Mouse (Mus musculus): ENCODE data around the gene 2310009B15Rik.

The 2310009B15Rik gene

DNA sequence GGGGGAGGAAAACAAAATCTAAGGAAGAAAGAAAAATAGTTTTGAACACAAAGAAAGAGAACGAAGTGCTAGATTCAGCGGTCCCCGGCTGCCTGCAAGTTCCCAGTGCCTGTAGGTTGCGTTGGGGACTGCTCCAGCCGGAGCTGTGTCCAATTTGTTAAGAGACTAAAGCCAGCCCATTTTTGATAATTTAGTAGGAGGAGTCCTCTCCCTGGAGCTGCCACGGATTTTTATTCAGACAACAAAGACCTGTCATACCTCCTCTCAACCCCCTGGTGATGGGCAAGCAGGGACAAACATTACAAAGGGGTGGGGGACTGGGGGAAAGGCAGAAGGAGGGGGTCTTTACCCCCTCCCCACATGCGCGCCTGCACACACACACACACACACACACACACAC is 14.3 kb downstream of the 2310009B15Rik start:
- peak; percentile 35 for DNase-seq (ENCODE audit: low read depth)

DNA sequence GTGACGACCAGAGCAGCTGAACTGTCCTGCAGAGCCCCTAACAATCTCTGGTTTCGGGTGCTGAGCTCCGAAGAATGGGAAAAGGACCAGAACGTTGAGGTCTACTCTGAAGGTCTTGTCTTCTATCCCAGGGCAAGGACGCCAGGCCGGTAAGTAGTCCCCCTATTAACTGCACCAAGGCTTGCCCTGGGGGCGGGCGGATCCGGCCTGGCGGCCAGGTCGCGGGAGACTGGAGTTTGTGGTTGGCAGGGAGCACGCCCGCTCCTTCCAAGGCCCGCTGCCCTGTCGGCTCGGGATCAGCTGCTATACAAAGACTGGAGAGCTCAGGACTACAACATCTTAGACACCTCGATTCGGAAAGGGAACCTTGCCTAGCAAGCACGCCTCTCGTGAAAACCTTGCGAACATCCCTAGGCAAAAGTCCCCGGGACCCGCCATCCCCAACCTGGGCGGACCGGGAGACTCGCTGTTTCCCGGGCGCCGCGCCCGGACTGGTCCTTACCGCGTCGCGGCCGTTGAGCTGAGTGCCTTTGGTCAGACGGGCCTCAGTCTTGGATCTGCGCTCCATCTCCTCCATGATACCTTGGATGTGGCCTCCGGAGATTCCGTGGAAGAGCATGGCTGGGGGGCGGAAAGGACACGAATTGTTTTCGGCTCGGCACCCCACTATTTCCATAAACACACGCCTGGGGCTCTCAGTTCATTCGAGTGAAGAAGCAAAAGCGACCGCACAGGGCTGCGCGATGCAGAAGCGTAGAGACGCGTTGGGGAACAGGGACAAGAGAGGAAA is 15.2 kb downstream of the 2310009B15Rik start:
- DNase-seq (ENCODE audit: low read depth) = peak; percentile 52

DNA sequence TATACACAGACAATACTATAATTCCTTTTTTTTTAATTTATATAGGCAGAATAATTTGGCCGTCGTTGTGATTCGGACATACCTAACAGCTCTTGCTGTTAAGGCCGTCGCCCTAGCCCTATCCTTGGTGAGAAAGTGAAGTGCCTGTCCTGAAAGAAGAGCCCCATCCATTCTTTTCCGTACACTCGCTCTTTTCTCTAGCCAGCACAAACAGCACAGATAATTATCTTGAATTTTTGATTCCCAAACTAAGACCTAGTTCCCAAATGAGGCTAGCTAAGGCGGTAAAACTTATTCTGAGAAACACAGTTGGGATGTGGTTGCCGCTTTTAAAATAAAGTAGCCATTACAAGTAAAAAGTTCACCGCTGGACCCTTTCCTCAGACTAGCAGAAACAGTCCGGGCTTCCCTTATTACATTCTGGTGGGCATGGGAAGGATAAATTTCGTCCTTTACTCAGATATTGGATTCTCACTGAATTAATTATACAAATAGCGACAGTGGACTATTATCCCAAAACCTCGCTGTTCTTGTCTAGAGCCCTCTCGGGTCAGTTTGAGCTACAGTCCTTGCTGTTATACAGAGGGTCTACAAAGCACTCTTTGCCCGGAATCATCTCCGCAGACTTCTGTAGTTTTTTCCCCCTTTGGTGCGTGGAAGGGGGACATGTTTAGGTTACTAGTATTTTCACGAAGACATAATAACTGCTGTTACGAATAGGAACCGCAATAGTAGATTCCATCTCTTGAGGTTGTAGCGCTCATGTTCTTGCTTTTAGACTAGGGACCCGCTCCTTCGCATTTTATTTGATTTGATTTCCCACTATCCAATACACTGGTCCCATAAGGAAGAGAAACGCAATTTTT is 16.0 kb downstream of the 2310009B15Rik start:
- peak; percentile 51 for DNase-seq (ENCODE audit: low read depth)

DNA sequence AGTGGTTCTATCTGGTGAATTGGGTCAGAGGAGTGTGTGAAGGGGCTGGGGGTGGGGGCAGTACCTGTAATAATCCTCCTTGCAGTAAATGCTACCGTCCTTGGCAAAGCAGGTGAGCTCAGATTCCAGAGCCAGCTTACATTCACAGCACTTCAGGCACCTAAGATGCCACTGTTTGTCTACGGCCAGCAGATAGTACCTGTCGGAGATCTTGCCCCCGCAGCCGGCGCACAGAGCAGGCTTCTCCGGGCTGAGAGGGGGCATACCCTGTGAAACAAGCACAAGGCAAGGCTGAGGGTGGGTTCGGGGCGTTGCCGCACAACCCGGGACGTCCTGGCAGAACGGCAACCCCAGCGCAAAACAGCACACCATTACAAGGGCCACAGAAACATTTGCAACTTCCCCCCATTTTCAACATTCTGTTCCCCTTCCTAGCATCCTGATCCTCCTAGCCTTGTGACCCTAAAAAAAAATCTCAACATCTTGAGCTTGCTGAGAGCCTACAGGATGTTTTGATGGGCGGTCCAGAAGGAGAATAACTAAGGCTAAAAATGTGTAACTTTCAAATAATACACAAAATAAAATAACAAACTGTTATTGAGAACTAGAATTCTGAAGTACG is 16.7 kb downstream of the 2310009B15Rik start:
- DNase-seq (ENCODE audit: low read depth) = peak; percentile 42

DNA sequence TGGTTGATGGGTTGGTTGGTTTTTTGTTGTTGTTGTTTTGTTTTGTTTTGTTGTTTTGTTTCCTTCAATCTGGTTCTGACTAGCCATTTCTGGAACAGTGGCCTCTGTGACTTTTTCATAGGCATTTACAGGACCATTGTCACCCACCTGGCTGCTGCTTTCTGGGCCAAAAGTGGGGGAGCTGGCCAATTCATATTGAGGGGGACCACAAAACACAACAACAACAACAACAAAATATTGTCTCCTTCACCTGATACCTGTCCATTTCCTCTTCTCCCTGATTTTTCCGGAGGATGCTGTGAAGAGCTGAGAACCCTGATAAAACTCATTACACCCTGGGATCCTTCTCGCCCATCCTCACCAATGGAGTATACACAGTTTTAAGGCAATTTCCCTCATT is 17.4 kb downstream of the 2310009B15Rik start:
- DNase-seq (ENCODE audit: low read depth) = no peak

DNA sequence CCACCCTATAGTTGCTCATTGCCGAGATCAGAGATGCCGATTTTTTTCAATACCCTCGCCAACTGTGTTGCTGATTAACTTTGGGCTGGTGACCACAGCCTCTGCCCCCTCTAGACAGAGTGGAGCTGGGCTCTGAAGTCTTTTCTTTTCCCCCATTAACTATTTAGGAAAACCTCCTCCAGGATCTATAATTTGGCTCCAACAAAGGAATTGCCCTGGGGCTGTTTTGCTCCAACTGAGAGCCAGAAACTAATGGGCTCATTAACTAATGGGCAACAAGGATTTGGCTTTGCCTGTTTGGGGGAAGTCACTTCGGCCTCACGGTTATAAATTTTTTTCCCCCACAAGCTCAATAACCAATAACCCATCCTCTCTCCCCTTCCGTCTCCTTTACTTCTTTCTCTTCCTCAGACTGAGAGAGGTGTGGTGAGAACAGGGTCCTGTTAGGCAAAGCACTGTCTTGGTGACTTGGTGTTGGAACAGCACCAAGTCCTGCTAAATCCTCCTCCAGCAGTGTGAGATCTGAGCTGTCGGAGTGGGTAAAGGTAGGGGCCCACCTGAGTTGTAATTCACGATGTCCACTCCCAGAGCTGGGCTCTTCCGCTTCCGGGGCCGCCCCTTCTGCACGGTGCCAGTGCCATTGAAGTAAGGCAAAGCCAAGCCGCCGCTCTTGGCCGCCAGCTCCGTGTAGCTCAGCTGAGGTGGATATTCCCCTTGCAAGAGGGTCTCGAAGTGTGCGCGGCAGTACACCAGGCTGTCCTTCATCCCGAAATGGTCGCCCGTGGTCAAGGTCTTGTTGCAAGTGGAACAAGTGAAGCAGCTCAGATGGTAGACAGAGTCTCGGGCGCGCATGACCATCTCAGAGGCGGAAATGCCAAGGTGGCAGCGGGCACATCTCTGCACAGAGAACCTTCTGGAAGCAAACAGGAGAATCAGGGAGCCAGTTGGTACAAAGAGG is 18.6 kb downstream of the 2310009B15Rik start:
- DNase-seq (ENCODE audit: low read depth) = peak; percentile 31

DNA sequence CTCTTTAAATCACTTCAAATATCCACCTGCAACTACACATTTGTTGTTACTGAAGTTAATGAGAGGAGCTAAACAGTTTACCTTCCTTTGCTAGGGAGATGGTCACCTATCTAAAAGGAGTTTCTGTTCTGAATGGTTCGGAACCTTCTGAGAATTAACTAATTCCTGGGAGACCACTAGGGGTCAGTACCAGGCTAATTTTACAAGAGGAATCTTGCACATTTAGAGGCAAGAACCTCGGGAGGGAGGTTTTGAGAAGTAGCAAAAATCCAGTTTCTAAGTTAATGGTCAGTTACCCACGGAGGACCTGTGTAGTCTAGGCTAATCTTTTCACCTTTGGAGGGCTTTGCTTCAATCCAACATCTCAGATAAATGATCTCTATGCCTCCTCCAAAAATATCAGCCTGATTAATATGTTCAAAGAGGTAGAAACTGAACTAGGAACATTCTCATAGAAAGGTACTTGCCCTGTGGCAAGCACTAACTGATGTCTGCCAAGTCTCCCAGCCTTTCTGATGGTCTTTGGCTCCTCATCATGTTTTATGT is 21.2 kb downstream of the 2310009B15Rik start:
- DNase-seq (ENCODE audit: low read depth) = peak; percentile 76

DNA sequence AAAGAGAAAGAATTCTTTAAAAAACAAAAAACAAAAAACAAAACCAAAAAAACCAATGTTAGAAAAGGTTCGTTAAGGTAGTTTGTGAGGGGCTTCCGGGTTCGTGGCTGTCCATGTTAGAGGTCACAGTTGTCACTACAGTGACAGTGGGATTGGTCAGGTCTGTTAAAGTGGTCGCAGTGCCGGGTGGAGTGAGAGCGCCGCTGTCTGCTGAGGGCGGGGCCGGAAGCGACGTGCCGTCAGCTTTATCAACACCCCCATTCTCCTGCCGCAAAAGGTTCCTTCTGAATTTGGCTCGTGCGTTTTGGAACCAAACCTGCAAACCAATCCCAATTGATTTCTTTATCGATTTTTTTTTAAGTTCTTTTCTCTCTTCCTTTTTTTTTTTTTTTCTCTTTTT is 25.3 kb downstream of the 2310009B15Rik start:
- peak; percentile 55 for DNase-seq (ENCODE audit: low read depth)

DNA sequence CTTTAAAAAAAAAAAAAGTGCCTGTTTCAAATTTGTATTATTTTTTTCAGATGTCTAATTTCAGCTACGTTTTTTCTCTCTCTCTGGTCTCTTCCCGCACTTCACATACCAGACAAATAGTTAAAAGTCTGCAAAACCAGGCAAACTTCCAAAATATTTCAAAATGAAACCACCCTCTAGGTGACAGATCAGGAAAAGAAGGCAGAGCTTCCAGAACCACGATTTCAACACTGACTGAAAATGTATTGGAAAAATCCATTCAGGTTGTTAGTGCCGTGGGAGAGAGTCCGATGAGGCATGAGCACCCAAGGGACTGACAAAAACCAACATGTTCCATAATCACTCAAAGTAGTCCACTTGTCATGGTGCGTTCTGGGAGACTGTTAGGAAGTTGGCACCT is 29.8 kb downstream of the 2310009B15Rik start:
- no peak for DNase-seq (ENCODE audit: low read depth)

DNA sequence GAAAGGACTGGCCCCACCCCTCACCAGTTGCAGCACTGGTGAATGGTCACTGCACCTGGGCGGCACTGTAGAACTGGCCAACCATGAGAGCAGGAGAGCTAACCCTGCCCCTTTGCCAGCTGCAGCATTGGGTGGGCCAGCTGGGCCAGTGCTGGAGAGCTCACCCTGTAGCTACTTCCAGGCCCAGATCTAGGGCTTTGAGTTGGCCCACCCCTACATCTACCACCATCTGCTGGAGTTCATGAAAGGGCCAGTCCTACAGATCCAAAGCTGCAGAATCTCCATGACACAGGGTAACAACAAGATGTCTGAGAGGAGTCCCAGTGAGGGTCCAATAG is 33.7 kb downstream of the 2310009B15Rik start:
- no peak for DNase-seq (ENCODE audit: low read depth)

DNA sequence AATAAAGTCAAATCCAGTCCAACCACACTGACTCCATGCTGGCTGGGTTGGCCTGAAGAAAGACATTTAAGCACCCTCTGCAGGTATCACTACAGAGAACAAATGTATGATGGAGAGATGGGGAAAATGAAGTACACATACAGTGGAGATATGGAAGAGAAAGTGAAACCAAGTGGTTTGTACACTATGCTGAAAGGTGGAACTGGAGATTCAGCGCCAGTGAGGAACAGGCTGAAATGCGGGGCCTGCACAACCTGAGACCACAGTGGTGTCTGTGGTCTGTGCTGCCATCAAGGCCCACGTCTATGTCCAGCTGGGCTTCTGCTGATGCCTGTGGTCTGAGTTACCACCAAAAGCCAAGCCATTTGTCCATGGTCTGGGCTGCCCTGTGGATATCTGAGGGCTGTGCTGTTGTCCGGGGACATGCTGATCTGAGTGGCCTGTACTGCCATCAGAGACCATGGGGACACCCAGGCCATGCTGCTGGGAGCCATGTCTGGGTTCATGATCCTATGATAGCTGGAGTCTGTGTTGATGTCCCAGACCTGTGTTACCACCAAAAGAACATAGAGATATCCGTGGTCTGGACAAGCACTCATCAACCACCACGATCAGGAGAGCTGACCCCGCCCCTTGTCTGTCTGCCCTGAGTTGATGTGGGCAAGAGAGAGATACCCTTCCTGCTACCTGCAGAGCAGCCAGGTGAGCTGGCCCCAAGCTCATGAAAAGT is 34.2 kb downstream of the 2310009B15Rik start:
- peak; percentile 61 for DNase-seq (ENCODE audit: low read depth)

Measured in naive thymus-derived CD4-positive, alpha-beta T cell, adult 2 months (primary cell).